Mouse (Mus musculus): Measurements from ENCODE around the gene Olfr479. TPM values are rescaled to one million over a fixed set of nuclear protein-coding genes. Genes with fewer than 3 reads are reported as not detected.

Olfr479 gene
- not detected for polyA plus RNA-seq (2015; fragmentation: Illumina TruSeq; extraction: RNeasy Lipid Tissue Mini Kit (QIAGEN cat#74804); ENCODE audit: insufficient read depth, low read depth, low replicate concordance)

DNA sequence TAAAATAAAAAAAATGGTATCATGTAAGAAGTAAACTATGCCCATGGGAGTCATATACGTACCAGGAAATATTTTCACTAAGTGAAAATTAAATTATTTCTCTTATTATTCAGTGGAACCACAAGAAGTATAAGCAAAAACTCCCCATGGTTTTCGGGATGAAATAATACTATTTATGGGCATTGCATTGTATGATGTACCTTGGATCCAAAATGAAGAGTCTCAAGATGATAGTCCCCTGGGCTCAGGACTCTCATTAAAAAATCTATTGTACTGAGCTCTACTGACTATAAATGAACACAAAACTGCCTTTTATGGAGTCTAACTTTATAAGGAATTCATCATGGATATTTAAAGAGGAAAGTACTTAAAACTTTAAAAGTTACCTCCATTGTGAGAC is at the start of gene Olfr479:
Gene Olfr479, plus strand, starts transcription at position 301 of the 400 bp plus-strand sequence.

DNA sequence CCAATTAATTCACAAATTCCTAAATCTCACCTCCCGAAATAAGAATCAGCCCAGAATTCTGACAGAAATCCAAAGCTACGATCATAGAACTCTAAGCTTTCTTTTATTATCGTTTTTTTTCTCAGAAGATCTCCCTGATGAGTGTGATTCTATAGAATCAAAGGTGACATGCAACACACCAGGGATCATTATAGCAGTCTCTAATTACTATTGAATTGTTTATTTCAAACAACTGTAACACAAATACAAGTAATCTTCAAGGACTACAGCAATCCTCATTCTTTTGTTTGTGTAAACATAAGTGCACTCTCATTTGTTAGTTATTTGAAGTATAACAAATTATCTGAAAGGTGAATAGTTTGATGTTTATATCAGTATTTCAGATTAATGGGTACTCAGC is 16.6 kb upstream of the Olfr479 start, which contains the start of gene Olfr478:
Gene Olfr478, minus strand, starts transcription at position 101 of the 400 bp plus-strand sequence.

DNA sequence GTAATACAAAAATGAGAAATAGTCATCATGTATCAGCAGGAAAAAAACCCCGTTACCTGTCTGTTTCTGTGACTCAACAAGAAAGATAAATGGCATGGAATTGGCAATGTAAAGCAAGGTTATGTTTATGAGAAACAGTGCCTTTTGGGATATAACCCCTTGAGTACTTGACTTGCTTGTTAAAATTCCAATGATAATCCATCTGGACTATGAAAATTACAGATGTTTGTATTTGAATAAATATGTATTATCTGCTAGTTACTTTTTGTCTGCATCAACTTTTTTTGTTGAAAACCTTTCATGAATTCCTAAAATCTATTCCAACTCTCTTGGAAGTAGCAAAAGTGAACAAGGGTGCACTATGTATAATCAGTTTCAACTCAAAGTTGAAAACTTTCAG is 16.8 kb downstream of the Olfr479 start, which contains the start of gene Olfr480:
Gene Olfr480, minus strand, starts transcription at position 101 of the 400 bp plus-strand sequence.

DNA sequence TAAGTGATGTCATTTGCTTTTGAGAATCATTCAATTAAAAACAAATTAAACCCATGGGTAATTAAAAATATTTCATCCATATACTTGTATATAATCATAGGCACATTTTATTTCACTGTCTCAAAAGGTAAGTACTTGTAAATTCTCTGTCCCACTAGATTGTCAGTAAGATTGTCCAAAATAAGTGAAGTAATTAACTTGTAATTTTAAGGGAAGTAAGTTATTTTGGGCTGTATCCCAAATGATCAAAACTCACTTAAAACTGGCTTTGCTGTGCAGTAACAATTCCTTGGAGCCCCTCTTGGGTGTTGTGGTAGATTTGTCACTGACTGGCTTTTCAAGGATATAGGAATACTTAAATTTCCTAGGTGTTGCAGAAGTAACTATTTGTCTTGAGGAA is 29.1 kb downstream of the Olfr479 start, which contains the start of gene Olfr481:
Gene Olfr481, plus strand, starts transcription at position 301 of the 400 bp plus-strand sequence.

DNA sequence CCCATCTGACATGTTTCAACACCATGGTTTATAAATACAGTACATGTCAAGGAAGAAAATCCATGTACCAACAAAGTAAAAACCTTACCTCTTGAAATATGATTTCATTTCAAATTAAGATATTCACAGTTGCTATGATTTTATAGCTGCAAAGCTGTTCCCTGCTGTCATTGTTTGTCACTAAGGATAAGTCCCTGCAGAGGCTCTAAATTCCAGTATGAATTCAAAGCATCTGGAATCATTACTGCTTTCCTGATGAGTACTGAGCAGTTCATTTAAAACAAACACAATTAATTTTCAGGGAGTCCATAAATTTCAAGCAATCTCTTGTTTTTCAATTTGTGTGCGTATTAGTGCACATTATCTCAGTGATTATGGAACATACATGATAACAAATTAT is 47.0 kb downstream of the Olfr479 start, which contains the start of gene Olfr482:
Gene Olfr482, minus strand, starts transcription at position 101 of the 400 bp plus-strand sequence.

DNA sequence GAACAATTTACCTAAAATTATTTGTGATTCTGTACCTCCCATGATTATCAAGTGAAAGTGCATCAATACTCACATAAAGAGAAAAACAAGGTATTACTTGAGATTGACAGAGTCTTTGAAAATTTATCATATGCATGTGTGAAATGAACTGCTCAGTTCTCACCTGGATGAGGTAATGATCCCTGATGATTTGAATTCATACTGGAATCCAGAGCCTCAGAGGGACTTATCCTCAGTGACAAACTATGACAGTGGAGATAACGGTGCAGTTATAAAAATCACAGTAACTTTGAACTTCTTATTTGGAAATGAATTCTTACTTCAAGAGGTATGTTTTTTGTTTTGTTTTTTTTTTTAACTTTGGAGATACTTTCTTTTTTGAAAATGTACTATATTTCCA is 50.1 kb downstream of the Olfr479 start, which contains the start of gene Olfr483:
Gene Olfr483, plus strand, starts transcription at position 301 of the 400 bp plus-strand sequence.

Other genes with a start within 250 kb of the Olfr479 start
- gene Ovch2, start 249.5 kb upstream of the Olfr479 start, polyA plus RNA-seq (2015; fragmentation: Illumina TruSeq; extraction: RNeasy Lipid Tissue Mini Kit (QIAGEN cat#74804); ENCODE audit: insufficient read depth, low read depth, low replicate concordance): not detected
- gene Olfr467, start 238.4 kb upstream of the Olfr479 start, polyA plus RNA-seq (2015; fragmentation: Illumina TruSeq; extraction: RNeasy Lipid Tissue Mini Kit (QIAGEN cat#74804); ENCODE audit: insufficient read depth, low read depth, low replicate concordance): not detected
- not detected for gene Olfr469, start 225.2 kb upstream of the Olfr479 start, polyA plus RNA-seq (2015; fragmentation: Illumina TruSeq; extraction: RNeasy Lipid Tissue Mini Kit (QIAGEN cat#74804); ENCODE audit: insufficient read depth, low read depth, low replicate concordance)
- not detected for gene Olfr470, start 203.2 kb upstream of the Olfr479 start, polyA plus RNA-seq (2015; fragmentation: Illumina TruSeq; extraction: RNeasy Lipid Tissue Mini Kit (QIAGEN cat#74804); ENCODE audit: insufficient read depth, low read depth, low replicate concordance)
- not detected for gene Olfr472, start 152.8 kb upstream of the Olfr479 start, polyA plus RNA-seq (2015; fragmentation: Illumina TruSeq; extraction: RNeasy Lipid Tissue Mini Kit (QIAGEN cat#74804); ENCODE audit: insufficient read depth, low read depth, low replicate concordance)
- gene Olfr473, start 120.2 kb upstream of the Olfr479 start, polyA plus RNA-seq (2015; fragmentation: Illumina TruSeq; extraction: RNeasy Lipid Tissue Mini Kit (QIAGEN cat#74804); ENCODE audit: insufficient read depth, low read depth, low replicate concordance): not detected
- not detected for gene Olfr474, start 96.0 kb upstream of the Olfr479 start, polyA plus RNA-seq (2015; fragmentation: Illumina TruSeq; extraction: RNeasy Lipid Tissue Mini Kit (QIAGEN cat#74804); ENCODE audit: insufficient read depth, low read depth, low replicate concordance)
- gene Olfr476, start 85.9 kb upstream of the Olfr479 start, polyA plus RNA-seq (2015; fragmentation: Illumina TruSeq; extraction: RNeasy Lipid Tissue Mini Kit (QIAGEN cat#74804); ENCODE audit: insufficient read depth, low read depth, low replicate concordance): not detected
- gene Olfr477, start 64.0 kb upstream of the Olfr479 start, polyA plus RNA-seq (2015; fragmentation: Illumina TruSeq; extraction: RNeasy Lipid Tissue Mini Kit (QIAGEN cat#74804); ENCODE audit: insufficient read depth, low read depth, low replicate concordance): not detected
- not detected for gene Olfr478, start 16.7 kb upstream of the Olfr479 start, polyA plus RNA-seq (2015; fragmentation: Illumina TruSeq; extraction: RNeasy Lipid Tissue Mini Kit (QIAGEN cat#74804); ENCODE audit: insufficient read depth, low read depth, low replicate concordance)
- not detected for gene Olfr480, start 16.7 kb downstream of the Olfr479 start, polyA plus RNA-seq (2015; fragmentation: Illumina TruSeq; extraction: RNeasy Lipid Tissue Mini Kit (QIAGEN cat#74804); ENCODE audit: insufficient read depth, low read depth, low replicate concordance)
- gene Olfr481, start 29.2 kb downstream of the Olfr479 start, polyA plus RNA-seq (2015; fragmentation: Illumina TruSeq; extraction: RNeasy Lipid Tissue Mini Kit (QIAGEN cat#74804); ENCODE audit: insufficient read depth, low read depth, low replicate concordance): not detected
- gene Olfr482, start 46.9 kb downstream of the Olfr479 start, polyA plus RNA-seq (2015; fragmentation: Illumina TruSeq; extraction: RNeasy Lipid Tissue Mini Kit (QIAGEN cat#74804); ENCODE audit: insufficient read depth, low read depth, low replicate concordance): not detected
- not detected for gene Olfr483, start 50.2 kb downstream of the Olfr479 start, polyA plus RNA-seq (2015; fragmentation: Illumina TruSeq; extraction: RNeasy Lipid Tissue Mini Kit (QIAGEN cat#74804); ENCODE audit: insufficient read depth, low read depth, low replicate concordance)
- gene Olfr484, start 76.8 kb downstream of the Olfr479 start, polyA plus RNA-seq (2015; fragmentation: Illumina TruSeq; extraction: RNeasy Lipid Tissue Mini Kit (QIAGEN cat#74804); ENCODE audit: insufficient read depth, low read depth, low replicate concordance): not detected
- not detected for gene Olfr485, start 109.2 kb downstream of the Olfr479 start, polyA plus RNA-seq (2015; fragmentation: Illumina TruSeq; extraction: RNeasy Lipid Tissue Mini Kit (QIAGEN cat#74804); ENCODE audit: insufficient read depth, low read depth, low replicate concordance)
- gene Olfr486, start 122.0 kb downstream of the Olfr479 start, polyA plus RNA-seq (2015; fragmentation: Illumina TruSeq; extraction: RNeasy Lipid Tissue Mini Kit (QIAGEN cat#74804); ENCODE audit: insufficient read depth, low read depth, low replicate concordance): not detected
- gene Olfr487, start 163.9 kb downstream of the Olfr479 start, polyA plus RNA-seq (2015; fragmentation: Illumina TruSeq; extraction: RNeasy Lipid Tissue Mini Kit (QIAGEN cat#74804); ENCODE audit: insufficient read depth, low read depth, low replicate concordance): not detected
- not detected for gene Olfr488, start 207.7 kb downstream of the Olfr479 start, polyA plus RNA-seq (2015; fragmentation: Illumina TruSeq; extraction: RNeasy Lipid Tissue Mini Kit (QIAGEN cat#74804); ENCODE audit: insufficient read depth, low read depth, low replicate concordance)
- gene Olfr490, start 238.2 kb downstream of the Olfr479 start, polyA plus RNA-seq (2015; fragmentation: Illumina TruSeq; extraction: RNeasy Lipid Tissue Mini Kit (QIAGEN cat#74804); ENCODE audit: insufficient read depth, low read depth, low replicate concordance): not detected

Measured in pancreas, adult 10 weeks (tissue).